Mouse (Mus musculus): Measurements from ENCODE around the gene Rgs7bp.

DNA sequence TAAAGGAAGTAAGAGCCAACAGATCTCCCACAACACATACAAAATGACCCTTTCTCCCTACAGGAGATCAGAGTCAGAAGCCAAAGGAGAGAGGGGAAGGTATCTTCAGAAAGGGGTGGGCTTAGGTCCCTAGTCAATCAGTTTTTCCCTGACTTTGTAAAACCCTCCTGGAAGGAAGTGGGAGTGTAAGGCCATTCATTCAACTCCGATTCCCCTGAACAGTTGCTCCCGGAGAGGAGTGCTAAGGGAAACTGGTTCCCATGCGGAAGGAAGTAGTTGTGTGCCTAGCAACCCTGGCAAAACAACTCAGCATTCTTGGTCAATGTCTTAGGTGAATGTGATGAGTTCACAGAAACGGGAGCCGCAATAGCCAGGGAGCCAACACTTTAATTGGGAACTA, 644 bp upstream of the Rgs7bp start:
- TF ChIP-seq CTCF (IDR thresholded peaks at IDR 0.05; ENCODE audit: low read depth) (no peak), EP300 (IDR thresholded peaks at IDR 0.05; ENCODE audit: low read depth) (no peak)

All from liver, postnatal 0 days (tissue).